Mouse (Mus musculus) CH12.LX (cell line): Measurements from ENCODE around the gene Mocs1. TPM values are rescaled to one million over a fixed set of nuclear protein-coding genes. Genes with fewer than 3 reads are reported as not detected.

Experiments used
- DNase-seq: peaks from one replicate; pipeline ENCODE4 v3.0.0-alpha.2; 2013; ENCODE audit errors: extremely low read depth
- H3K27ac ChIP-seq: 2 replicates; pipeline ENCODE4 v1.5.1; 2012; ENCODE audit warnings: low read depth, mild to moderate bottlenecking, control low read depth, moderate library complexity; ENCODE audit not compliant: insufficient read depth
- H3K27me3 ChIP-seq: replicated peaks from 2 replicates; pipeline ENCODE3; 2012; ENCODE audit warnings: inconsistent platforms
- H3K36me3 ChIP-seq, 2 experiments: replicated peaks in 1 of 2; 2 replicates each; pipeline versions ENCODE3 to v1.6.1; 2012; ENCODE audit warnings: inconsistent platforms in 1 of 2, low read length in 1 of 2, mild to moderate bottlenecking in 1 of 2, mixed read lengths in 1 of 2, moderate library complexity in 1 of 2; ENCODE audit not compliant: control insufficient read depth in 1 of 2, insufficient read depth in 1 of 2
- H3K4me1 ChIP-seq, 2 experiments: 2 replicates each; pipeline ENCODE4 v1.6.1; 2012; ENCODE audit warnings: inconsistent platforms in 1 of 2, moderate library complexity in 1 of 2; ENCODE audit not compliant: insufficient read depth in 2 of 2, control insufficient read depth in 1 of 2
- H3K4me2 ChIP-seq: 2 replicates; pipeline ENCODE4 v1.6.1; 2012; ENCODE audit warnings: low read depth, mild to moderate bottlenecking, control low read depth; ENCODE audit not compliant: poor library complexity, insufficient read depth, severe bottlenecking
- H3K4me3 ChIP-seq, 3 experiments: fragments of 150-350 bp in 1 of 3; sonication (generic) in 1 of 3; replicated peaks in 1 of 3; 2 replicates each; pipeline versions ENCODE3 to v1.5.1; 2011 to 2012; ENCODE audit warnings: low read depth in 2 of 3, low read length in 2 of 3, mild to moderate bottlenecking in 2 of 3, moderate library complexity in 2 of 3, control low read depth in 1 of 3, improper control_type of control experiment in 1 of 3, inconsistent platforms in 1 of 3, mixed read lengths in 1 of 3; ENCODE audit not compliant: poor library complexity in 1 of 3
- H3K79me2 ChIP-seq: replicated peaks from 2 replicates; pipeline ENCODE4 v1.6.1; 2012; ENCODE audit warnings: mild to moderate bottlenecking, moderate library complexity; ENCODE audit not compliant: control insufficient read depth, poor library complexity, insufficient read depth, severe bottlenecking; ENCODE audit errors: extremely low read depth
- H3K9ac ChIP-seq: 2 replicates; pipeline ENCODE4 v1.6.1; 2012; ENCODE audit warnings: low read depth, mild to moderate bottlenecking, control low read depth, moderate library complexity; ENCODE audit not compliant: insufficient read depth
- H3K9me3 ChIP-seq: replicated peaks from 2 replicates; pipeline ENCODE3; 2012; ENCODE audit warnings: low read length, inconsistent platforms, mixed read lengths
- CHD2 ChIP-seq: IDR thresholded peaks from 2 replicates; pipeline ENCODE4 v1.6.1; 2011; ENCODE audit warnings: low read length, improper control_type of control experiment
- CTCF ChIP-seq, 2 experiments: IDR thresholded peaks in 1 of 2; conservative IDR thresholded peaks in 1 of 2; 2 replicates each; pipeline ENCODE4 v1.5.1; 2011 to 2012; ENCODE audit warnings: low read depth in 2 of 2, low read length in 2 of 2, improper control_type of control experiment in 1 of 2, inconsistent platforms in 1 of 2, mild to moderate bottlenecking in 1 of 2, moderate library complexity in 1 of 2
- ELF1 ChIP-seq: IDR thresholded peaks from 2 replicates; pipeline ENCODE4 v1.6.1; 2014; ENCODE audit warnings: low read depth, mild to moderate bottlenecking, inconsistent platforms, low read length, improper control_type of control experiment
- EP300 ChIP-seq: IDR thresholded peaks from 2 replicates; pipeline ENCODE4 v1.6.1; 2011; ENCODE audit warnings: low read length, improper control_type of control experiment
- GABPA ChIP-seq: IDR thresholded peaks from 2 replicates; pipeline ENCODE4 v1.6.1; 2012; ENCODE audit warnings: low read depth, low read length, improper control_type of control experiment, inconsistent platforms; ENCODE audit not compliant: insufficient replicate concordance
- HCFC1 ChIP-seq: IDR thresholded peaks from 2 replicates; pipeline ENCODE4 v1.6.1; 2012; ENCODE audit warnings: low read depth, mild to moderate bottlenecking, inconsistent platforms, low read length, improper control_type of control experiment
- JUN ChIP-seq: IDR thresholded peaks from 2 replicates; pipeline ENCODE4 v1.6.1; 2011; ENCODE audit warnings: low read depth, mild to moderate bottlenecking, low read length, improper control_type of control experiment, moderate library complexity; ENCODE audit not compliant: insufficient read depth
- JUND ChIP-seq: conservative IDR thresholded peaks from 2 replicates; pipeline ENCODE4 v1.6.1; 2011; ENCODE audit warnings: low read depth, low read length, improper control_type of control experiment
- MAFK ChIP-seq: IDR thresholded peaks from 2 replicates; pipeline ENCODE4 v1.6.1; 2011; ENCODE audit warnings: low read length, improper control_type of control experiment; ENCODE audit not compliant: insufficient replicate concordance
- POLR2A ChIP-seq: IDR thresholded peaks from 2 replicates; pipeline ENCODE4 v1.6.1; 2011; ENCODE audit warnings: low read depth, mild to moderate bottlenecking, improper control_type of control experiment, low read length
- RAD21 ChIP-seq: IDR thresholded peaks from 2 replicates; pipeline ENCODE4 v1.6.1; 2011; ENCODE audit warnings: low read depth, mild to moderate bottlenecking, low read length, improper control_type of control experiment, moderate library complexity
- RCOR1 ChIP-seq: conservative IDR thresholded peaks from 2 replicates; pipeline ENCODE4 v1.6.1; 2012; ENCODE audit warnings: low read depth, mild to moderate bottlenecking, inconsistent platforms, low read length, improper control_type of control experiment
- USF1 ChIP-seq: IDR thresholded peaks from 2 replicates; pipeline ENCODE4 v1.6.1; 2014; ENCODE audit warnings: low read depth, mild to moderate bottlenecking, inconsistent platforms, low read length, improper control_type of control experiment
- USF2 ChIP-seq: conservative IDR thresholded peaks from 2 replicates; pipeline ENCODE4 v1.6.1; 2011; ENCODE audit warnings: low read depth, low read length, improper control_type of control experiment
- ZMIZ1 ChIP-seq: IDR thresholded peaks from 2 replicates; pipeline ENCODE4 v1.6.1; 2012; ENCODE audit warnings: low read depth, mild to moderate bottlenecking, inconsistent platforms, low read length, improper control_type of control experiment
- dilution Hi-C: fragments of 300-500 bp; cut with MboI; formaldehyde crosslinking; loops from 2 replicates; pipeline ENCODE4 v1.14.3; 2020; ENCODE audit warnings: low sequenced_read_pairs; ENCODE audit not compliant: extremely low pct_unique_long_range_greater_than_20kb, extremely low pct_ligation_motif_present
- in situ Hi-C: fragments of 300-500 bp; cut with MboI; formaldehyde crosslinking; loops from 3 replicates; pipeline ENCODE4 v1.14.3; 2019; ENCODE audit warnings: low sequenced_read_pairs, low pct_ligation_motif_present, low pct_unique_long_range_greater_than_20kb, mixed read lengths
- polyA plus RNA-seq: library from polyadenylated mRNA; unstranded; fragments of >175 nt; gene quantifications from 2 replicates; pipeline ENCODE4 v1.2.1, GENCODE M21; 2012; ENCODE audit warnings: low read depth; ENCODE audit not compliant: insufficient read length
- total RNA-seq, 2 experiments: library from RNA; depleted of rRNA; stranded (reverse); fragments of 300-350 nt in 1 of 2; fragments of >200 nt in 1 of 2; gene quantifications; 2 replicates each; pipeline ENCODE4 v1.2.3; 2012 to 2014

The Mocs1 gene
- total and polyA plus RNA-seq, 3 experiments: 3.7 to 8.8 (median 7.3) TPM

- H3K27ac ChIP-seq: no peak overlapping the region
Measured at GRCm38 (mm10) chr17:49412974-49413373, 15.2 kb upstream of the Mocs1 start.

GRCm38 (mm10) chr17:49413554-49413953 is 14.6 kb upstream of the Mocs1 start:
- Histone ChIP-seq H3K9me3 (no peaks in the 10 kb centered on the region), H3K79me2 (no peaks in the 10 kb centered on the region), H3K27me3 (peaks cover 22% of the 10 kb centered on the region), H3K4me2 (no peak overlapping the region), H3K9ac (no peak overlapping the region), H3K4me1 (no peaks in the 10 kb centered on the region), H3K4me3 (no peak overlapping the region), H3K27ac (no peak overlapping the region), H3K36me3 (no peaks in the 10 kb centered on the region)
- dilution Hi-C loops (no loop called here), in situ Hi-C loops (loop anchor here (25.0 kb wide), 1 partner anchor 951 kb away; the partner anchor contains the start of genes Tspo2 and Unc5cl)
- DNase-seq: peak; percentile 32
- peak in 1 of 2 experiments; percentile 44; a peak in 2 of 4 replicates for TF ChIP-seq CTCF (conservative IDR thresholded peaks at IDR 0.05 in 1 of 2, IDR thresholded peaks at IDR 0.05 in 1 of 2; ENCODE audit: low read depth in 2 of 2, low read length in 2 of 2)
- TF ChIP-seq HCFC1: no peak

More at GRCm38 (mm10) chr17:49412974-49413373, 15.2 kb upstream of the Mocs1 start:
- TF ChIP-seq RAD21 (no peak), RCOR1 (no peak), MAFK (no peak), USF1 (no peak), POLR2A (no peak), ZMIZ1 (no peak), JUND (no peak), ELF1 (no peak), EP300 (no peak), JUN (no peak)
- TF ChIP-seq, all 38 proteins: peak for 0
- dilution Hi-C loops: no loop called here
- Histone ChIP-seq H3K9ac (no peak overlapping the region), H3K4me3 (no peak overlapping the region), H3K79me2 (no peaks in the 10 kb centered on the region), H3K4me2 (no peak overlapping the region), H3K4me1 (0 out of 4 replicates have a peak, but pooled peaks cover 0 to 2% of the 10 kb centered on the region in 2 experiments), H3K9me3 (no peaks in the 10 kb centered on the region), H3K27me3 (peaks cover 21% of the 10 kb centered on the region), H3K36me3 (no peaks in the 10 kb centered on the region)
- in situ Hi-C loops: loop anchor here (25.0 kb wide), 1 partner anchor 951 kb away; the partner anchor contains the start of genes Tspo2 and Unc5cl
- no peak for DNase-seq

DNA sequence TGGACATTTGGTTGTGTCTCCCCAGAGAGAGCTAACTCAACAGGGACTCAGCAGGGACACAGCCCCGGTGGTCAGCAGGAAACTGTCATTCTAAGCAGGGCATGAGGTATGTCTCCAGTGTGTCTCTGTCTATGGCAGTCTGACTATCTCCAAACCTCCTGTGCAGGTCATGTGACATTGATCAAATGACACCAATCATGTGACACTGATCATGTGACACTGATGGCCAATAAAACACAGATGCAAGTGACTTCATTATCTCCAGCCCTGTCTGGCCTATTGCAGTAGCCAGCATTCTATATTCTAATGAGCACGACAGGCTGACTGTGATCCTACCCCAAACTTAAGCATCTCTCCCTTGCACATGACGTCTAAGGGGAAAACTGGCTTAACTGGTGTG is 11.9 kb upstream of the Mocs1 start:
- in situ Hi-C loops (loop anchor here (25.0 kb wide), 1 partner anchor 954 kb away; the partner anchor contains the start of genes Tspo2 and Unc5cl), dilution Hi-C loops (no loop called here)
- TF ChIP-seq USF1: peak; percentile 67
- no peak for TF ChIP-seq RCOR1
- TF ChIP-seq CHD2: no peak
- TF ChIP-seq USF2: peak; percentile 88
- no peak for TF ChIP-seq GABPA

More for the DNA sequence above, 11.9 kb upstream of the Mocs1 start:
- Histone ChIP-seq H3K9ac (no peak overlapping the region), H3K36me3 (no peaks in the 10 kb centered on the region), H3K4me2 (no peak overlapping the region), H3K4me1 (no peaks in the 10 kb centered on the region), H3K4me3 (no peak overlapping the region), H3K27ac (no peak overlapping the region), H3K27me3 (peaks cover 35% of the 10 kb centered on the region), H3K9me3 (no peaks in the 10 kb centered on the region), H3K79me2 (no peaks in the 10 kb centered on the region)
- DNase-seq: no peak
